Mouse (Mus musculus): ENCODE measurements around the gene Cct4. TPM values are rescaled to one million over a fixed set of nuclear protein-coding genes. Genes with fewer than 3 reads are reported as not detected.

Gene Cct4
- total and polyA plus RNA-seq, 3 experiments = 387 to 567 (median 552) TPM

- TF ChIP-seq CTCF (IDR thresholded peaks at IDR 0.05 in 2 of 3, conservative IDR thresholded peaks at IDR 0.05 in 1 of 3; ENCODE audit: control insufficient read depth in 1 of 3, insufficient read depth in 1 of 3, low read depth in 2 of 3, low read length in 3 of 3, poor library complexity in 1 of 3, severe bottlenecking in 1 of 3) (peak; percentile 40 to 83 (median 78)), ZC3H11A (IDR thresholded peaks at IDR 0.05; ENCODE audit: low read depth, low read length) (peak; percentile 95), RAD21 (IDR thresholded peaks at IDR 0.05; ENCODE audit: low read depth, low read length) (peak; percentile 92), CHD1 (IDR thresholded peaks at IDR 0.05; ENCODE audit: low read depth, low read length) (no peak), SMC3 (IDR thresholded peaks at IDR 0.05; ENCODE audit: low read depth, low read length) (peak; percentile 94)
- Histone ChIP-seq H3K9ac (ENCODE audit: control insufficient read depth, low read depth, low read length, poor library complexity, severe bottlenecking) (no peak overlapping the region), H3K9me3 (replicated peaks; ENCODE audit: insufficient read depth, low read length) (no peaks in the 10 kb centered on the region), H3K4me3 (ENCODE audit: control insufficient read depth in 1 of 2, insufficient read depth in 1 of 2, low read depth in 2 of 2, low read length in 2 of 2) (no peak overlapping the region), H3K27me3 (ENCODE audit: control insufficient read depth in 1 of 2, insufficient read depth in 2 of 2, low read length in 2 of 2) (no peaks in the 10 kb centered on the region), H3K27ac (ENCODE audit: control insufficient read depth, low read depth, low read length) (no peak overlapping the region), H3K79me2 (ENCODE audit: control insufficient read depth, insufficient read depth, low read length, poor library complexity) (no peaks in the 10 kb centered on the region), H3K36me3 (ENCODE audit: control insufficient read depth in 1 of 2, insufficient read depth in 2 of 2, low read length in 2 of 2) (no peaks in the 10 kb centered on the region; a peak in 1 of 4 replicates), H3K4me1 (ENCODE audit: control insufficient read depth in 1 of 2, insufficient read depth in 2 of 2, low read length in 2 of 2) (peaks cover 0 to 4% of the 10 kb centered on the region in 2 experiments; a peak in 1 of 4 replicates)
- peak; percentile 66 for DNase-seq (ENCODE audit: low read depth, low spot score)
Measured at GRCm38 (mm10) chr11:22956830-22957229, 33.5 kb upstream of the Cct4 start.

DNA sequence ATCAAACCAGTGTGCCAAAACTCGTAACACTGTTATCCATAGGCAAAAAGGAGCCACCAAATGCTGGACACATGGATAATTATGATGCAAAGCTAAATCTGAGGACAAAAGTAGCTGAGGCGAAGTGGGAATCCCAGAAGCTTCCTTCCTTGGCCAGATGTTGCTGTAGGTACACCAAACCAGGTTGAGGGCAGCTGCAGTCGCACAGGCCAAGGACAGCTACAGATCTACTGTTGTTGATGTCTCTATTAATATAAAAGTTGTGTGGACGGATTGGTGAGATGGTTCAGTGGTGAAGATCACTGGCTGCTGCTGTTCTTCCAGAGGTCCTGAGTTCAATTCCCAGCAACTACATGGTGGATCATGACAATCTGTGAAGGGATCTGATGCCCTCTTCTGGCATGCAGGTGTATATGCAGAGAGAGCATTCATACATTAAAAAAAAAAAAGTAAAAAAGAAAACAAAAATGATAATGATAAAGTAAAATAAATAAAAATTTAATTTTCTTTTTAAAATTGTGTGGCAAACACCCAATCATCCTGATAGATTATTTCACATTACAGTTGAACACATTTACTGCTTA, 32.4 kb upstream of the Cct4 start:
- Histone ChIP-seq H3K9ac (ENCODE audit: control insufficient read depth, low read depth, low read length, poor library complexity, severe bottlenecking) (no peak overlapping the region), H3K4me1 (ENCODE audit: control insufficient read depth in 1 of 2, insufficient read depth in 2 of 2, low read length in 2 of 2) (no peaks in the 10 kb centered on the region), H3K36me3 (ENCODE audit: control insufficient read depth in 1 of 2, insufficient read depth in 2 of 2, low read length in 2 of 2) (no peaks in the 10 kb centered on the region; a peak in 1 of 4 replicates), H3K27ac (ENCODE audit: control insufficient read depth, low read depth, low read length) (no peak overlapping the region), H3K27me3 (ENCODE audit: control insufficient read depth in 1 of 2, insufficient read depth in 2 of 2, low read length in 2 of 2) (no peaks in the 10 kb centered on the region), H3K4me3 (ENCODE audit: control insufficient read depth in 1 of 2, insufficient read depth in 1 of 2, low read depth in 2 of 2, low read length in 2 of 2) (no peak overlapping the region), H3K79me2 (ENCODE audit: control insufficient read depth, insufficient read depth, low read length, poor library complexity) (no peaks in the 10 kb centered on the region), H3K9me3 (replicated peaks; ENCODE audit: insufficient read depth, low read length) (no peaks in the 10 kb centered on the region)
- TF ChIP-seq UBTF (IDR thresholded peaks at IDR 0.05; ENCODE audit: borderline replicate concordance, insufficient read depth, low read depth, low read length) (no peak), CTCF (IDR thresholded peaks at IDR 0.05 in 2 of 3, conservative IDR thresholded peaks at IDR 0.05 in 1 of 3; ENCODE audit: control insufficient read depth in 1 of 3, insufficient read depth in 1 of 3, low read depth in 2 of 3, low read length in 3 of 3, poor library complexity in 1 of 3, severe bottlenecking in 1 of 3) (peak; percentile 49 to 77 (median 70)), ZC3H11A (IDR thresholded peaks at IDR 0.05; ENCODE audit: low read depth, low read length) (peak; percentile 96), MEF2A (IDR thresholded peaks at IDR 0.05; ENCODE audit: extremely low read depth, insufficient replicate concordance, low read depth, low read length, poor library complexity, severe bottlenecking) (no peak), ZNF384 (IDR thresholded peaks at IDR 0.05; ENCODE audit: low read depth, low read length) (peak; percentile 95), GATA1 (IDR thresholded peaks at IDR 0.05; ENCODE audit: low read depth, low read length) (no peak), CHD1 (IDR thresholded peaks at IDR 0.05; ENCODE audit: low read depth, low read length) (no peak), POLR2AphosphoS5 (IDR thresholded peaks at IDR 0.05; ENCODE audit: borderline replicate concordance, low read depth, low read length) (no peak), RAD21 (IDR thresholded peaks at IDR 0.05; ENCODE audit: low read depth, low read length) (peak; percentile 89), SMC3 (IDR thresholded peaks at IDR 0.05; ENCODE audit: low read depth, low read length) (peak; percentile 92), E2F4 (IDR thresholded peaks at IDR 0.05; ENCODE audit: borderline replicate concordance, low read depth, low read length) (no peak), USF2 (IDR thresholded peaks at IDR 0.05; ENCODE audit: borderline replicate concordance in 1 of 2, insufficient read depth in 1 of 2, low read depth in 1 of 2, low read length in 2 of 2) (no peak)
- peak; percentile 64 for DNase-seq (ENCODE audit: low read depth, low spot score)

Measured in MEL (cell line).